Mouse (Mus musculus) thymus, adult 2 months (tissue): Measurements from ENCODE around the gene Mcoln2. TPM values are rescaled to one million over a fixed set of nuclear protein-coding genes. Genes with fewer than 3 reads are reported as not detected.
"Not testable (repeated sequence)": the region's sequence is repeated elsewhere in the genome, so short reads cannot be mapped to it uniquely, and the experiment has no call there.

ENCODE experiments used
- DNase-seq: peaks from one replicate; pipeline ENCODE4 v3.0.0; 2021
- H3K27ac ChIP-seq: fragments of 200-500 bp; 2 replicates; pipeline ENCODE4 v1.5.1; 2012; ENCODE audit warnings: low read length, control low read depth; ENCODE audit not compliant: control insufficient read depth, insufficient read depth
- H3K27me3 ChIP-seq: fragments of 200-500 bp; 2 replicates; pipeline ENCODE4 v1.6.1; 2012; ENCODE audit warnings: mild to moderate bottlenecking, low read length, moderate library complexity, mixed read lengths; ENCODE audit not compliant: control insufficient read depth, insufficient read depth
- H3K36me3 ChIP-seq: fragments of 200-500 bp; 2 replicates; pipeline ENCODE4 v1.6.1; 2012; ENCODE audit warnings: mild to moderate bottlenecking, low read length, moderate library complexity; ENCODE audit not compliant: control insufficient read depth, insufficient read depth
- H3K4me1 ChIP-seq: fragments of 200-500 bp; replicated peaks from 2 replicates; pipeline ENCODE4 v1.6.1; 2012; ENCODE audit warnings: low read length; ENCODE audit not compliant: control insufficient read depth, insufficient read depth
- H3K4me3 ChIP-seq: fragments of 200-500 bp; 2 replicates; pipeline ENCODE4 v1.5.1; 2012; ENCODE audit warnings: mild to moderate bottlenecking, low read length, control low read depth, moderate library complexity; ENCODE audit not compliant: control insufficient read depth, insufficient read depth
- CTCF ChIP-seq: fragments of 200-500 bp; IDR thresholded peaks from 2 replicates; pipeline ENCODE4 v1.5.1; 2012; ENCODE audit warnings: mild to moderate bottlenecking, control low read depth, low read length, moderate library complexity, borderline replicate concordance; ENCODE audit not compliant: control insufficient read depth, poor library complexity, insufficient read depth; ENCODE audit errors: extremely low read depth
- POLR2A ChIP-seq: fragments of 200-500 bp; IDR thresholded peaks from 2 replicates; pipeline ENCODE4 v1.6.1; 2012; ENCODE audit warnings: mild to moderate bottlenecking, low read length, control low read depth, moderate library complexity; ENCODE audit not compliant: control insufficient read depth, poor library complexity, insufficient read depth; ENCODE audit errors: extremely low read depth
- WGBS: fragments of 180-500 bp; shearing (Covaris S2); methylation state at CpG from one replicate; pipeline ENCODE4 v1.1.7; 2018; 5-methylcytosine and 5-hydroxymethylcytosine counted together
- polyA plus RNA-seq: library from polyadenylated mRNA; depleted of rRNA; stranded (reverse); fragments of >200 nt; gene quantifications from 2 replicates; pipeline ENCODE4 v1.2.3, GENCODE M21; 2012

Mcoln2 gene
- polyA plus RNA-seq, 1 experiment: 3.5 TPM

DNA sequence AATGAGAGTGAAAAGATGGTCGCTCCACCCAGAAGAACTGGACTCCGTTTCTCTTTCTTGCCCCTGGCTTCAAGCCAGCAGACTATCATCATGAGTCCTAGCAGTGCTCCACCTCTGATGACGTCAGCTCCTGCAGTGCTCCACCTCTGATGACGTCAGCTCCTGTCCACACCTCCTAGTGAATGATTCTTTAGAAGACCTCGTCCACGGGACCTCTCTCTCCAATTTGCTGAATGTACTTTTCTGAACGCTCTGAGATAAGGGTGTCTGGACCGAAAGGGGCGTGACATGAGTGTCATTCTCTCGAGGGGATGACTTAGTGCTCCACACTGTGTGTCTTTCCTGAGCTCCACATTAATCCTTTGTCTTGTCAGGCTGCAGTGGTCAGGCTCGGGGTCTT is 55.7 kb downstream of the Mcoln2 start:
- TF ChIP-seq POLR2A (no peak), CTCF (no peak)
- WGBS: 78% methylated on average over 11 of the region's 11 CpGs
- H3K36me3 ChIP-seq: no peaks in the 10 kb centered on the region
- DNase-seq: no peak
- H3K27ac ChIP-seq: no peak overlapping the region
- no peaks in the 10 kb centered on the region for H3K27me3 ChIP-seq
- H3K4me1 ChIP-seq: no peaks in the 10 kb centered on the region
- no peak overlapping the region for H3K4me3 ChIP-seq

DNA sequence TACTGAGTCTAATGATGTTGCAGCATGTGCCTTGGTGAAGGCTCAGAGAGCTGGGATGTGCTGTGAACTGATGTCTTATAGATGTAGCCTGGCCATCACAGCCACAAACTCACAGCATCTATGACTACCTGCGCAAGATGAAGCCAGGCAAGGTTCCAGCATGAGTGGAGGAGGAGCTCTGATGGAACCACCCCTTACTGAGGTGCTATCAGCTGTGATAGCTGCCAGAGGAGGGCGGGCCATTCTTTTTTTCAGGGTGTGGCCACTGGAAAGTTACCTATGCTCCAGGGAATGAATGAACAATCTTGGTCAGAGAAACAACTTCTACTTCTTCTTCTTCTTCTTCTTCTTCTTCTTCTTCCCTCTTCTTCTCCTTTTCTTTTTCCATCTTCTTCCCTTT is 57.0 kb downstream of the Mcoln2 start:
- TF ChIP-seq CTCF (no peak), POLR2A (no peak)

DNA sequence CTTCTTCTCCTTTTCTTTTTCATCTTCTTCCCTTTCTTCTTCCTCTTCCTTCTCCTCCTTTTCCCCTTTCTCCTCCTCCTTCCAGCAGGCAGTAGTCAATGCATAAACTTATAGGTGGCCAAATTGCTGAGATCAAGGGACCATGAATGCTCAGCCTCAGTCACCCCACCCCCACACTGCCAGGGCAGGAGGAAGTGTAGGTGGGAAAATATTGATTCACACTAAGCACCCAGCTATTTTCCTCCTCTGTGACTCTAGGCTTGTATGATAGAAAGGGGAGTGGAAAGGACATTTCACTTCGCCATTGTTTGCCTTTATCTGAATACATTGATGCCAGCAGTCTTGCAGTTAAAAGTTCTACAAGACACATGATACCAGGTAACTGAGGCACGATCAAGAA is 57.8 kb downstream of the Mcoln2 start:
- WGBS: 72% methylated on average over 2 of the region's 2 CpGs
- no peak for DNase-seq
- no peaks in the 10 kb centered on the region for H3K27me3 ChIP-seq

More for the DNA sequence above, 57.0 kb downstream of the Mcoln2 start:
- H3K36me3 ChIP-seq: no peaks in the 10 kb centered on the region
- no peak for DNase-seq
- H3K4me1 ChIP-seq: no peaks in the 10 kb centered on the region
- no peak overlapping the region for H3K4me3 ChIP-seq
- 89% methylated on average over 2 of the region's 2 CpGs for WGBS
- no peak overlapping the region for H3K27ac ChIP-seq
- no peaks in the 10 kb centered on the region for H3K27me3 ChIP-seq

DNA sequence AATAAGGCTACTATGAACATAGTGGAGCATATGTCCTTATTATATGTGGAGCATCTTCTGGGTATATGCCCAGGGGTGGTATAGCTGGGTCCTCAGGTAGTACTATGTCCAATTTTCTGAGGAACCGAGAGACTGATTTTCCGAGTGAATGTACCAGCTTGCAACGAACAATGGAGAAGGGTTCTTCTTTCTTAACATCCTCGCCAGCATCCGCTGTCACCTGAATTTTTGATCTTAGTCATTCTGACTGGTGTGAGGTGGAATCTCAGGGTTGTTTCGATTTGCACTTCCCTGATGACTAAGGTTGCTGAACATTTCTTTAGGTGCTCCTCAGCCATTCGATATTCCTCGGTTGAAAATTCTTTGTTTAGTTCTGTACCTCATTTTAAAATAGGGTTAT is 60.1 kb downstream of the Mcoln2 start:
- not testable (repeated sequence) for H3K4me3 ChIP-seq, DNase-seq
- 94% methylated on average over 8 of the region's 8 CpGs for WGBS

More for the DNA sequence above, 57.8 kb downstream of the Mcoln2 start:
- TF ChIP-seq POLR2A: no peak
- TF ChIP-seq CTCF: no peak
- Histone ChIP-seq H3K27ac (no peak overlapping the region), H3K4me3 (no peak overlapping the region), H3K4me1 (no peaks in the 10 kb centered on the region), H3K36me3 (no peaks in the 10 kb centered on the region)

DNA sequence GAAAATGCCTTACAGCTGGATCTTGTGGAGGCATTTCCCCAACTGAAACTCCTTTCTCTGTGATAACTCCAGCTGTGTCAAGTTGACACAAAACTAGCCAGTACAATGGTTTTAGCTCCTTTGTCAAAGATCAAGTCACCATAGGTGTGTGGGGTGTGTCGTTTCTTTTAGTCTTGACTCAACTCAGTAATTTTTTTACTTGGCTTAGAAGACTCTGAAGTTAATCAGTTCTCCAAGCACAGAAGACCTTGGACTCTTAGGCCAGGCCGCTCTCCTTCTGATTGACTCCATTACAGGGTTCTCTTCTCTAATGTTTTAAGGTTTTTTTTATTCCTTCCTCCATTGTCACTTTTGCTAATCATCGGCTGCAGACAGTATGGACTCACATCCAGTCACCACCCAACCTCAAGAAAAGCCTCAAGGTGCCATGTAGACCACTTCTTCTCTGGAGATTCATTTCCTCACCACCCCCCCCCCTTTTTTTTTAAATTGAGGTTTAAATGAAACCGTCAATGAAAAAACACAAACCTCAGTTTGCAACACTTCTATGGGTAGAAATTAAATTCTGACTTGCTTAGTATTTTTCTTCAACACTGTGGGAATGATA is 61.6 kb downstream of the Mcoln2 start:
- Histone ChIP-seq H3K4me1 (no peaks in the 10 kb centered on the region), H3K27me3 (no peaks in the 10 kb centered on the region), H3K4me3 (no peak overlapping the region), H3K36me3 (no peaks in the 10 kb centered on the region), H3K27ac (no peak overlapping the region)
- WGBS: 52% methylated on average over 4 of the region's 4 CpGs
- no peak for DNase-seq
- TF ChIP-seq POLR2A (no peak), CTCF (no peak)

More for the DNA sequence above, 60.1 kb downstream of the Mcoln2 start:
- H3K36me3 ChIP-seq, H3K27ac ChIP-seq, H3K4me1 ChIP-seq, H3K27me3 ChIP-seq: not testable (repeated sequence)

DNA sequence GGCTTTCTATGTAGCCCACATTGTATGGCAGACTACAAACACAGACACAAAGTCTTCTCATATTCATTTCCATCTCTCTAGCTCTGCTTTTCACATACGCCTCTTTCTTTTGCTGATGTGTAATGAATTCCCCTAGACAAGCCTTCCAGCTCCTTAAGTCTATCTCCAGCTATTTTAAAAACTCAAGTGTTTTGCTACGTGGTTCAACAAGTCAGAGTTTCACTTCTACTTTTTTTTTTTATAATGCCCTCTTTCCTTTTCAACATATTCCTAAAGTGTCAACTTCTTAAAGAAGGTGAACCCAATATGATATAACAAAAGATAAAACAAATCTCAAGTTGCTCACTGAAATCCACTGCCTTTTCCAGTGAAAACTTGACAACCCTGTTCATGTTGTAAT is 62.3 kb downstream of the Mcoln2 start:
- Histone ChIP-seq H3K36me3 (no peaks in the 10 kb centered on the region), H3K4me1 (no peaks in the 10 kb centered on the region), H3K27me3 (no peaks in the 10 kb centered on the region), H3K4me3 (no peak overlapping the region), H3K27ac (no peak overlapping the region)
- no peak for DNase-seq
- 59% methylated on average over 2 of the region's 2 CpGs for WGBS
- TF ChIP-seq CTCF (no peak), POLR2A (no peak)

DNA sequence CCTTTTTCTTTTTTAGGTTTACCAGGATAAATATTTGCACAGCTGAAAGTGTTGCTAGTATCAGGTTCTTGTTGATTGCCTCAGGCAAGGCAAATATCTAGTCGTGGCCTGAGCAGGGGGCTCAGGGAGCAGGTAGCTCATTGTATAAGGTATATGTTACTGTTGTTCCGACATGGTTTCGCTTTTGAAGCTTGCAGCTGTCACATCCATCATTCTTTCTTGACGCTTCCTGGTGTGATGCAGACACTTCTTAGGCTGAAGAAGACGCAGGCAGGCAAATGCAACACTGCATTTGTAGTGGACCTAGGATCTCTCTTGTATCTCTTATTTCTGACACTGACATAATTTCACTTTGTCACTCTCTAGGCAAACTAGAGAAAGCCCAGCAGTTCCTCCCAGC is 63.7 kb downstream of the Mcoln2 start:
- no peaks in the 10 kb centered on the region for H3K27me3 ChIP-seq
- no peaks in the 10 kb centered on the region for H3K4me1 ChIP-seq
- H3K36me3 ChIP-seq: no peaks in the 10 kb centered on the region
- no peak for DNase-seq
- no peak overlapping the region for H3K4me3 ChIP-seq
- no peak overlapping the region for H3K27ac ChIP-seq
- WGBS: 43% methylated on average over 5 of the region's 5 CpGs
- TF ChIP-seq POLR2A: no peak
- TF ChIP-seq CTCF: no peak
